Mouse (Mus musculus): ENCODE measurements around the gene Crim1. TPM values are rescaled to one million over a fixed set of nuclear protein-coding genes. Genes with fewer than 3 reads are reported as not detected.

Crim1 gene
- polyA plus RNA-seq, 1 experiment from 2014 or later = 11.8 TPM

DNA sequence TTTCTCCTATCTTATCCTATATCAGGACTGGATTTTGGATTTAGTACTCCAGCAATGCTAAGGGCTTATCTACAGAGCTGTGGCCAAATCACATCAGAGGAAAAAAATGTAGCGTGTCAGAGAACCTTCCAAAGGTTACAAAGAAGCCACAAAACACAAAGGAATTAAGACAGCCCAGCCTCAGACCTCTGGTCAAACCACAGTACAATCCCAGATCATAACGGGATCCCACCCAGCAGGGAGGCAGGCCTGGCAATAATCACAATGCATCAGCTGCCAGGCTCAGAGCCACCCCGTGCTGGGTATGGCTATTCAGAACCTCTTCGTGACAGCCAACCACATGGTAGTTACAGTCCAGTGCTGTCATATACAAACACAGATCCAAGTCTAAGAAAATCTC is 201.7 kb downstream of the Crim1 start:
- H3K27ac ChIP-seq = no peak overlapping the region
- H3K4me3 ChIP-seq = no peak overlapping the region
- no peak for ATAC-seq (ENCODE audit: low FRiP score, low read depth)
- H3K27me3 ChIP-seq (replicated peaks) = no peaks in the 10 kb centered on the region
- H3K9ac ChIP-seq = no peak overlapping the region
- H3K4me2 ChIP-seq (replicated peaks) = no peak overlapping the region
- 54% methylated on average over 4 of the region's 4 CpGs for WGBS
- peaks cover 17% of the 10 kb centered on the region for H3K36me3 ChIP-seq
- H3K4me1 ChIP-seq = no peaks in the 10 kb centered on the region
- no peaks in the 10 kb centered on the region for H3K9me3 ChIP-seq

DNA sequence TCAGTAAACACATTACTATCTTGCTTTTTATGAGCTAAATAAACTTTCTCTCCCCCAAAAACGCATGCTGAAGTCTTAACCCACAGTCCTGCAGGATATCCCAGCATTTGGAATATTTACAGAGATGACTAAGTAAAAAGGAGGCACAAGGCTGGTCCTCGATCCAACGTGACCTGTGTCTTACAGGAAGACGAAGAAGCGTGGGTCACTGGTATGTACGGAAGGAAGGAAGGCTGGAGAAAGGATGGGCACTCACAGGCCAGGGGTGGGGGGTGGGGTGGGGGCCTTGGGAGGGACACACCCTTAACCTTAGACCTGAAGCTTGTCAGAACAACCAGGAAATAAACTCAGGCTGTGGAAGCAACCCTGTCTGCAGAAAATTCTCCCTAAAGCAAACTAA is 202.1 kb downstream of the Crim1 start:
- Histone ChIP-seq H3K9ac (no peak overlapping the region), H3K4me3 (no peak overlapping the region), H3K27me3 (replicated peaks) (no peaks in the 10 kb centered on the region), H3K36me3 (peaks cover 17% of the 10 kb centered on the region), H3K4me1 (no peaks in the 10 kb centered on the region), H3K4me2 (replicated peaks) (no peak overlapping the region), H3K27ac (no peak overlapping the region), H3K9me3 (no peaks in the 10 kb centered on the region)
- WGBS = 82% methylated on average over 6 of the region's 6 CpGs
- ATAC-seq (ENCODE audit: low FRiP score, low read depth) = no peak

DNA sequence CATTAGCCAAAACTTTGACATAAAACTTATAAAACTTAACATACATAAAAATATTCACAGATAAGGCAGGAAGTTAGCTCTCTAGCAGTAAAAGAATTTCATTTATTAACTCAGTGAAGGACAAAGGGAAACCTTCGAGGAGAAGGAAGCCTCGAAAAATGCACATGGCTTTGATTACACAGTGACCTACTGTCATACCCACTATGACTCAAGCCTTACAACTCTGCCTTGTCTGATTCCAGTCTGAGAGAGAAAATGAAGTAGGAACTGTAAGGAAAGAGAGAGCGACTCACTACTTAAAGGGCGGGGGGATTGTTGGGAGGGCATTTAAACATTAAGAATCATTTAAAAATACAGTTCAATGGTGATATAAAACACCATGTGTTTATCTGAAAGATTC is 203.2 kb downstream of the Crim1 start:
- Histone ChIP-seq H3K27me3 (replicated peaks) (no peaks in the 10 kb centered on the region), H3K4me1 (no peaks in the 10 kb centered on the region), H3K9me3 (no peaks in the 10 kb centered on the region), H3K4me2 (replicated peaks) (no peak overlapping the region), H3K27ac (no peak overlapping the region), H3K4me3 (no peak overlapping the region), H3K36me3 (peaks cover 17% of the 10 kb centered on the region), H3K9ac (no peak overlapping the region)
- ATAC-seq (ENCODE audit: low FRiP score, low read depth) = no peak
- WGBS = 86% methylated on average over 4 of the region's 4 CpGs

DNA sequence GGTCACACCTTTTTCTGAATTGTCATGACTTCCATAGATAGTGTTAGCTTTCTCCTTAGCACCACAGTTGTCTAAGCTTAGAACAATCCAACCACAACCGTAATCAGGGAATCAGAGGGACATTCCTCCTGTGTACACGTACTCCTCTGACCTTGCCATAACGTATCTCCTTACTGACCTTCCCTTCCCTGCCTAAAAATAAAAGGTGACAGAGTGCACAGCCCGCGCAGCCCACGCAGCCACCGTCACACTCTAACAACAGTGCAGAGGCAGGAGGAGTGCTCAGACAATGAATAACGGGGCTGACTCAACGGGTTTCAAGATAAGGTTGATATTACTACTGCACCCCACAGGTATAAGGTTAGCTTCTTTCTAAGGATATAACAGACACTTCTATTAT is 203.8 kb downstream of the Crim1 start:
- 90% methylated on average over 9 of the region's 9 CpGs for WGBS
- H3K4me2 ChIP-seq (replicated peaks) = no peak overlapping the region
- no peak for ATAC-seq (ENCODE audit: low FRiP score, low read depth)
- H3K4me1 ChIP-seq = no peaks in the 10 kb centered on the region
- H3K9me3 ChIP-seq = no peaks in the 10 kb centered on the region
- H3K9ac ChIP-seq = no peak overlapping the region
- H3K4me3 ChIP-seq = no peak overlapping the region
- no peak overlapping the region for H3K27ac ChIP-seq
- H3K27me3 ChIP-seq (replicated peaks) = no peaks in the 10 kb centered on the region
- H3K36me3 ChIP-seq = peaks cover 18% of the 10 kb centered on the region

DNA sequence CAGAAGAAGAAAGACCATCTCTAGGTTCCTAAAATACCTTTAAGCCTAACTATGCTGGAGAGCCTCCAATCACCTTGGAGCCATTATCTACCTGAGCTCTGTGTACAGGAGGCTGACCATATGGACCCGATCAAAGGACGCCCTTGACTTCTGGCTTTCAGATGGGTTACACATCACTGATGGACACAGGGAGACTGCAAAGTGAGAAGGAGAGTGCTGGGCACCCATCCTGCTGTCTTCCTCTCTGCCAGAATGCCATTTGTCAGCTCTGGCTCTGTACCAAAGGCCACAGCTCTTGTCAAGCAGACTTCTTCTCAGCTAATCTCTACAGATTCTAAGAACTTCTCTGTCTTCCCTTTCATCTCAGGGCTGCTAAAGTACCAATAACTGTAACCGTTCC is 205.3 kb downstream of the Crim1 start:
- Histone ChIP-seq H3K9me3 (no peaks in the 10 kb centered on the region), H3K4me2 (replicated peaks) (no peak overlapping the region), H3K27ac (no peak overlapping the region), H3K4me3 (no peak overlapping the region), H3K36me3 (peaks cover 16% of the 10 kb centered on the region), H3K4me1 (peaks cover 5% of the 10 kb centered on the region; the same call in 1 of the 2 replicates), H3K9ac (no peak overlapping the region), H3K27me3 (replicated peaks) (no peaks in the 10 kb centered on the region)
- 95% methylated on average over 3 of the region's 3 CpGs for WGBS
- ATAC-seq (ENCODE audit: low FRiP score, low read depth) = no peak

DNA sequence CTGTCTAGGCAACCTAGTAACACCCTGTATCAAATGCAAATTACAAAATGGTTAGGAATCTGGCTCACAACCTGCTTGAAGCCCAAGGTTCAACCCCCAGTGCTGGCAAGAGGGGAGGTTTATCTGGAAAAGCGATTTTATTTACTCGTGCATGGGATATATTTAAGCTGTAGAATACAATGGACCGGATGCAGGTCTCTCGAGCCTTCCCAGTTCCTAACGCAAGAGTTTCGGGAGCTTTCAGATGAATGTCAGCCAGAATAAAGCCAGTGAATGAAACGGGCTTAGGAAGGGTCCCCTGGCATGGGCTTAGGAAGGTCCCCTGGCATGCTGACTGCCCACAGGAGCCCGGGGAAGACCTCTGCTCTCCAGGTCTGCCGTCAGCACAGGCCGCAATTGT is 206.8 kb downstream of the Crim1 start:
- Histone ChIP-seq H3K4me3 (no peak overlapping the region), H3K27me3 (replicated peaks) (no peaks in the 10 kb centered on the region), H3K27ac (no peak overlapping the region), H3K4me1 (peaks cover 10% of the 10 kb centered on the region), H3K9me3 (no peaks in the 10 kb centered on the region), H3K9ac (no peak overlapping the region), H3K36me3 (peaks cover 10% of the 10 kb centered on the region), H3K4me2 (replicated peaks) (no peak overlapping the region)
- no peak for ATAC-seq (ENCODE audit: low FRiP score, low read depth)
- 90% methylated on average over 10 of the region's 10 CpGs for WGBS

DNA sequence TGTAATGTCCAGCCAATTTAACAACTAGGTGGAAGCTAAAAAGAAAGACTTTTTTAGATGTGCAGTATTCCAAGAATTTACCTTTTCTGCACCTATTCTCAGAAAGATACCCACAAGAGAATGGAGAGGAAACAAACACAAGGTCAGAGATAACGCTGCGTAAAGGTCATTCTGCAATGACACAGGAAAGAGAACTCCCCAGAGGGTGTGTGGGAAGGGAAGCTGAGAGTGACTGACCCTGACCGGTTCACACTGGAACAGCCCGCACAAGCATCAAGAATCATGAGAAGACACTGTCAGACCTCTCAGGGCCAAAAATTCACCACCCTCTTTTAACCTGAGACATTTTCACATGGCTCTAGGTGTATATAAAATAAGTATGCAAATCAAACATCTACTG is 207.5 kb downstream of the Crim1 start:
- H3K9ac ChIP-seq = no peak overlapping the region
- no peak overlapping the region for H3K4me3 ChIP-seq
- no peak for ATAC-seq (ENCODE audit: low FRiP score, low read depth)
- H3K27me3 ChIP-seq (replicated peaks) = no peaks in the 10 kb centered on the region
- H3K27ac ChIP-seq = no peak overlapping the region
- H3K4me2 ChIP-seq (replicated peaks) = no peak overlapping the region
- WGBS = 80% methylated on average over 4 of the region's 4 CpGs
- peaks cover 10% of the 10 kb centered on the region for H3K4me1 ChIP-seq
- H3K9me3 ChIP-seq = no peaks in the 10 kb centered on the region
- H3K36me3 ChIP-seq = peaks cover 10% of the 10 kb centered on the region

DNA sequence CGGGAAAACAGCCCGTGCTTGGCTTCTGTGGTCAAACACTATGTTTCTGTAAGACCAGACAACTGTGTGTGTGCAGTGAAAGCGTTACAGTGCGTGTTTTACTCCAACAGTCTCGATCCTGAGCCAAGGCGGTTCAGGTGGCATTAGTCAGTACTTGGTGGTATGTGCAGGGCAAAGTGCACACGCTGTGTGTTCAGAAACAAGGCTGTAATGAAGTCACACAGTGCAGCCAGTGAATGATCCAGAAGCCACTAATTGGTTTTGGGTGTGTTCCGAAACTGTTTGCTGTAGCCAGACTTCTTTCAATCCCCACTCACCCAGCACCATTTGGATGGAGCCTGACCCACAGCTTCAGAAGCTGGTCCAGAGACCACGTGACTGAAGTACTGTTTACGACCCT is 208.3 kb downstream of the Crim1 start:
- no peak overlapping the region for H3K4me3 ChIP-seq
- H3K9me3 ChIP-seq = no peaks in the 10 kb centered on the region
- ATAC-seq (ENCODE audit: low FRiP score, low read depth) = no peak
- no peak overlapping the region for H3K9ac ChIP-seq
- no peak overlapping the region for H3K4me2 ChIP-seq (replicated peaks)
- H3K36me3 ChIP-seq = peaks cover 10% of the 10 kb centered on the region
- no peaks in the 10 kb centered on the region for H3K27me3 ChIP-seq (replicated peaks)
- 86% methylated on average over 10 of the region's 10 CpGs for WGBS
- H3K4me1 ChIP-seq = peaks cover 10% of the 10 kb centered on the region
- no peak overlapping the region for H3K27ac ChIP-seq

DNA sequence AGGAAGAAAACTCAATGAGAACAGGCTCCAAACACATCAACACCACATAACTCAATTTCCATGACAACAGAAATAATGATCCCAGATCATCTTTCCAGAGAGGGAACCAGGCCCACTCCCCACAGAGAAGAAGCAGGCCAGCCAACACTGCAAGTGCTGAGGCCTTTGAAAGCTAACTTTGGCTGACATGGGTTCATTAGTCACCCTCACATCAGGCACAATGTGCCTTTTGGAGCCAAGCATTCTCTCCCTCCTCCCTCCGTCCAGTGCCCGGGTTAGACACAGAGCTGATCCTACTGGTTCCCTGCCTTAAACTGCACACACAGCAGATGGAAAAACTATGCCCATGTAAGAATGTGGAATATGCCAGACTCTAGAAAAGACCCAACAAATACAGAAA is 209.9 kb downstream of the Crim1 start:
- ATAC-seq (ENCODE audit: low FRiP score, low read depth) = peak; percentile 63; the same call in 1 of the 2 replicates
- peaks cover 10% of the 10 kb centered on the region for H3K4me1 ChIP-seq

DNA sequence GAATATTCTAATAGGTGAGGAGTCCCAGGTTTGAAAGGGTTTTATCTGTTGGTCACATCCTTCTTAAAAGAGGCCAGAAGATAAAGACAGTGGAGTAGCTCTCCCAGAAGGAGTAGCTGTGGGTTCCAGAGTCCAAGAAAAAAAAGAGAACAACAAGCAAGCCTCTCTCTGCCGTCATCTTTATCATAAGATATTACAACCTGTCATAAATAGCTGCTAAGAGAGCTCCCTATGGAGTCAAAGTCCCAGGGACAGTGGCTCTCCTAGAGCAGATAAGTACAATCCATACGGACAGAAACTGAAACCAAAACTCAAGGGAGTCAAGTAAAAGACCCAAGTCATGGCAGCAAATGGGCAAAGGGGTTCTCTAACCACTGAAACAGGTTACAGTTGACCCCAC is 215.2 kb downstream of the Crim1 start:
- 85% methylated on average over 2 of the region's 2 CpGs for WGBS
- no peaks in the 10 kb centered on the region for H3K9me3 ChIP-seq
- ATAC-seq (ENCODE audit: low FRiP score, low read depth) = no peak
- no peaks in the 10 kb centered on the region for H3K27me3 ChIP-seq (replicated peaks)
- H3K27ac ChIP-seq = no peak overlapping the region
- no peak overlapping the region for H3K4me2 ChIP-seq (replicated peaks)
- no peak overlapping the region for H3K9ac ChIP-seq
- H3K4me3 ChIP-seq = no peak overlapping the region
- no peaks in the 10 kb centered on the region for H3K36me3 ChIP-seq
- peaks cover 13% of the 10 kb centered on the region for H3K4me1 ChIP-seq

More for the DNA sequence above, 209.9 kb downstream of the Crim1 start:
- peaks cover 3% of the 10 kb centered on the region; the same call in 1 of the 2 replicates for H3K36me3 ChIP-seq
- WGBS = 21% methylated on average over 2 of the region's 2 CpGs
- no peak overlapping the region for H3K4me3 ChIP-seq
- no peaks in the 10 kb centered on the region for H3K9me3 ChIP-seq
- no peak overlapping the region for H3K27ac ChIP-seq
- H3K9ac ChIP-seq = no peak overlapping the region
- no peaks in the 10 kb centered on the region for H3K27me3 ChIP-seq (replicated peaks)
- H3K4me2 ChIP-seq (replicated peaks) = no peak overlapping the region

DNA sequence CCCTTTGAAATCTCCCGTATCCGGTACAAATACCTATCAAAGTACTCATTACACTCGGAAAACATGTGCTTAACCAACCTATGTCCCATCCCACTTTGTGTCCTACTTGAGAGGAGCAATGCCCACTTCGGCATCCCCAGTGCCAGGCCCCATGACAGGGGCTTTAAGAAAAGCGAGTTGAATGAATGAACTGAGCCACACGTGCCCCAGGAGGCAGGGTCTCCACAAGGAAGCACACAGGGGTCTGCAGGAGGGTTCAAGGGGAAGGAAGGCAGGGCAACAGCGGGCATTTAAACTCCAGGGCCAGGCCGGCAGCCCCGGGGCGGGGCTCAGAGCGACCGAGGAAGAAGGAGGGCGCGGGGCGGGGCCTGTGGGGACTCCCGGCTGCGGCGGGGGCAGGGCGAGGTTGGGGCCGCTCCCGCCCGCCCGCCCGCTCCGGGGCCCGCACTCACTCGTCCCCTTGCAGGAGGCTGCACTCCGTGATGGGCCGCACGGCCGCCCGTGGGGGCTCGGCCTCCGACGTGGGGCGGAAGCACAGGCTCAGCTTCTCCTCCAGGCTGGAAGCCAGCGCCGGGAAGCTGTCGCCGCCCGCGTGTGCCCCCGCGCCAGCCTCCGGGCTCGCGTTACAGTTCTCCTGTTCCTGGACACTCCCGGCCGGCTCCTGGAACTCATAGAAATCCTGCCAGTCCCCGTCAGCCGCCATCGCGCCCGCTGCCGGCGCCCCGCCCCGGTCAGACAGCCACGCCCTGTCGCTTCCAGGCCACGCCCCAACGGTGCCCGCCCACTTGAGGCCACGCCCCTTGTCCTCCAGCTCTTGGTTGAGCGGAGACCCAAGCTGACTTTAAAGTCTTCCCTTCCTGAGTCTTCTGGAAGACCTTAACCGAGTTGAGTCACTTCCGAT is 217.6 kb downstream of the Crim1 start, which contains the start of gene Fez2:
Gene Fez2, minus strand, starts transcription at position 772 of the 901 bp plus-strand sequence.
- Histone ChIP-seq H3K4me2 (replicated peaks) (peak within 1 kb of the TSS; percentile 82), H3K36me3 (no peaks in the 10 kb centered on the region), H3K9me3 (no peaks in the 10 kb centered on the region), H3K27ac (peak within 1 kb of the TSS; percentile 84), H3K4me1 (peaks cover 9% of the 10 kb centered on the region; the same call in 1 of the 2 replicates), H3K4me3 (peak within 1 kb of the TSS; percentile 88), H3K9ac (peak within 1 kb of the TSS; percentile 87), H3K27me3 (replicated peaks) (no peaks in the 10 kb centered on the region)
- peak; percentile 96 for ATAC-seq (ENCODE audit: low FRiP score, low read depth)
- under 1% methylated on average over 49 of the region's 67 CpGs for WGBS

DNA sequence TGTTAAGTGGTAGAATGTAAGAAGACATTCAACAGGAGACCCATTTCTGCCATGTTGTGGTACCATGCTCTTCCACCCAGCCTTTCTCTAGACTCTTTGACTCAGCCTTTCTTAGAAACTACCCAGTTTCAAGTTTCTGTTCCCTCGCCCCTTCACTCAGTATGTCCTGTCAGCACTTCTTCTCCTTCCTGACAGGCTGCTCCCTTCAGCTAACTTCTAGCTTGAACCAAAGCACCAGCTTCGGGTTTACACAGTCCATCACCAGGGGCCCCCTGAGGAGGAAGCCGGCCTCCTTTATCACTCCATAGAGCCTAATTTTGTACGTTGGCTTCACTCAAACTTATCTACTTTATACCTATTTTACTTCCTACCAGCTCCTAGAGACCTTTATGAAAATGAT is 219.2 kb downstream of the Crim1 start:
- no peak overlapping the region for H3K4me2 ChIP-seq (replicated peaks)
- no peak overlapping the region for H3K4me3 ChIP-seq
- H3K27ac ChIP-seq = no peak overlapping the region
- H3K27me3 ChIP-seq (replicated peaks) = no peaks in the 10 kb centered on the region
- no peaks in the 10 kb centered on the region for H3K9me3 ChIP-seq
- H3K36me3 ChIP-seq = no peaks in the 10 kb centered on the region
- peaks cover 9% of the 10 kb centered on the region; the same call in 1 of the 2 replicates for H3K4me1 ChIP-seq
- no peak overlapping the region for H3K9ac ChIP-seq
- ATAC-seq (ENCODE audit: low FRiP score, low read depth) = no peak
- WGBS = 72% methylated on average over 4 of the region's 4 CpGs

DNA sequence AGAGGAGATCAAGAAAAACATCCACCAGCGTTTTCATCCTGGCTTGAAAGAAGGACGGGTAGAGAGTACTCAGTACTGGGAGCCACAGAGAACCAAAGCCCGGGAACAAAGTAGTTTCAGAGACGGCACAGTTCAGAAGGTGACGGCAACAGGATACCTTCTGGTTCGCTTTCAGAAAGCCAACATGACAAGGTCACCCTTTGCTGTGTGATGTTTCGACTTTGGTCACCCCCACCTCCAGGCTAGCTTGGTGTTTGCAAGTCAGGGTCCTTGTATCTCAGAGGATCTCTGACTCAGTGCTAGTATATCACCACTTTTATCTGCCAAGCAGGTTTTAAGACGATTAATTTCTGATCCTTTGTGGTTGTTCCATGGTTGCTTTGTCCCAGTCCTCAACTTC is 225.0 kb downstream of the Crim1 start:
- 86% methylated on average over 8 of the region's 8 CpGs for WGBS
- no peak overlapping the region for H3K4me2 ChIP-seq (replicated peaks)
- no peak for ATAC-seq (ENCODE audit: low FRiP score, low read depth)
- no peaks in the 10 kb centered on the region for H3K9me3 ChIP-seq
- H3K27ac ChIP-seq = no peak overlapping the region
- H3K27me3 ChIP-seq (replicated peaks) = no peaks in the 10 kb centered on the region
- H3K4me1 ChIP-seq = no peaks in the 10 kb centered on the region
- H3K9ac ChIP-seq = no peak overlapping the region
- H3K4me3 ChIP-seq = no peak overlapping the region
- H3K36me3 ChIP-seq = no peaks in the 10 kb centered on the region
